Mouse (Mus musculus) lung, adult 2 months (tissue): ENCODE data around the gene Dnah6. TPM values are rescaled to one million over a fixed set of nuclear protein-coding genes. Genes with fewer than 3 reads are reported as not detected.

Experiments used
- DNase-seq: peaks from one replicate; pipeline ENCODE4 v3.0.0; 2022
- H3K4me1 ChIP-seq: fragments of 200-500 bp; 2 replicates; pipeline ENCODE4 v1.6.1; 2011; ENCODE audit warnings: low read length; ENCODE audit not compliant: control insufficient read depth, insufficient read depth
- H3K4me3 ChIP-seq: fragments of 200-500 bp; replicated peaks from 2 replicates; pipeline ENCODE3; 2011; ENCODE audit warnings: low read depth, mild to moderate bottlenecking, control low read depth, low read length; ENCODE audit errors: extremely low read depth
- CTCF ChIP-seq: fragments of 200-500 bp; IDR thresholded peaks from 2 replicates; pipeline ENCODE4 v1.5.1; 2011; ENCODE audit warnings: mild to moderate bottlenecking, low read length, control low read depth; ENCODE audit not compliant: insufficient read depth
- POLR2A ChIP-seq: fragments of 200-500 bp; IDR thresholded peaks from 2 replicates; pipeline ENCODE4 v1.6.1; 2011; ENCODE audit warnings: low read depth, mild to moderate bottlenecking, control low read depth, low read length, borderline replicate concordance; ENCODE audit errors: extremely low read depth
- WGBS: fragments of 180-500 bp; shearing (Covaris S2); methylation state at CpG from one replicate; pipeline ENCODE4 v1.1.7; 2018; 5-methylcytosine and 5-hydroxymethylcytosine counted together
- polyA plus RNA-seq: library from polyadenylated mRNA; depleted of rRNA; stranded (reverse); fragments of >200 nt; gene quantifications from 2 replicates; pipeline ENCODE4 v1.2.3, GENCODE M21; 2012; rRNA removed

The Dnah6 gene
- polyA plus RNA-seq, 1 experiment = 3.5 TPM

DNA sequence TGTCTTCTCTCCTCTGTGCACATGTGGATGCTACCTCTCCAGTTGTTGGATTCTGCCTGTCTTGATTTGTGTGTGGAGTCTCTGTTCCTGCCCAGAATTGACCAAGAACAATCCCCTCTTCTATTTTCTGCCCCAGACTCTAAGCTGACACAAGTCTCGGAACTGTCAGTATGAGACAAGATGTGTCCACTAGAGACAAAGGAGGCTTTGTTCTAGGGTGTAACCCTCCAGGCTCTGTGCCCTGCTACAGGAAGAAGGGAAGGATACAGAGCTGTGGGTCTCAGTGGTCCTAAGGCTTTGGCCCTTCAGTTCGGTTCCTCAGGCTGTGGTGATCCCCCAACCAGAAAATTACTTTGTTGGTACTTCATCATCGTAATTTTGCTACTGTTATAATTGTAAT, 251.7 kb downstream of the Dnah6 start:
- Histone ChIP-seq H3K4me3 (no peak overlapping the region), H3K4me1 (no peaks in the 10 kb centered on the region)
- TF ChIP-seq POLR2A = no peak
- TF ChIP-seq CTCF = no peak
- WGBS = 81% methylated on average over 3 of the region's 3 CpGs
- no peak for DNase-seq

Other genes with a start within 250 kb of the Dnah6 start
- 40.4 and 66.9 TPM in 2 replicates for gene Suclg1, start 26.7 kb upstream of the Dnah6 start, polyA plus RNA-seq
- gene 4931417E11Rik, start 248.0 kb upstream of the Dnah6 start, polyA plus RNA-seq = not detected in 2 replicates